Mouse (Mus musculus): Measurements from ENCODE around the gene Rnf214. TPM values are rescaled to one million over a fixed set of nuclear protein-coding genes. Genes with fewer than 3 reads are reported as not detected.

Rnf214 gene
- total and polyA plus RNA-seq, 3 experiments: 7.9 to 17.0 TPM; not detected in 1

DNA sequence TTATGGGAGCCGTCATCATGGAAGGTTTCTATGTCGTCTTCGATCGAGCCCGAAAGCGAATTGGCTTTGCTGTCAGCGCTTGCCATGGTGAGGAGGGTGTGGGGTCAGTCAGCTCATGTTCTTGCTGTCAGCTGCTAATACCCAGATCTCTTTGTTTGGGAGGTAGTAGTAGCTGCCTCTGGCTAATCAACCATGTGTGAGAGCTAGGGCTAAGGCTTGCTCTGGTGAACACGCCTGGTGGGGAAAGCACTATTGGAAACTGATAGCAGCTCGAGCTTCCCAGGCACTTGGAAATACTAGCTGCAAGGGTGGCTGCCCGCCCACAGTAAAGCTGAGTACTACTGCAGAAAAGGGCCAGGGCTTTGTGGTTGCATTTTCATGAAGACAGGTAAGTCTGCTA lies 47.3 kb downstream of the Rnf214 start:
- no peak for TF ChIP-seq EP300 (IDR thresholded peaks at IDR 0.05; ENCODE audit: low read depth in 1 of 2, low read length in 2 of 2)
- TF ChIP-seq USF1 (IDR thresholded peaks at IDR 0.05; ENCODE audit: low read depth, low read length): no peak
- no peak for TF ChIP-seq MEF2A (IDR thresholded peaks at IDR 0.05; ENCODE audit: extremely low read depth, insufficient replicate concordance, low read depth, low read length, poor library complexity, severe bottlenecking)
- no peak for TF ChIP-seq NRF1 (IDR thresholded peaks at IDR 0.05; ENCODE audit: insufficient read depth, low read depth, low read length, poor library complexity, severe bottlenecking)
- TF ChIP-seq NELFE (IDR thresholded peaks at IDR 0.05; ENCODE audit: low read depth, low read length): no peak
- TF ChIP-seq ZC3H11A (IDR thresholded peaks at IDR 0.05; ENCODE audit: low read depth, low read length): no peak
- no peak for TF ChIP-seq MXI1 (IDR thresholded peaks at IDR 0.05; ENCODE audit: low read depth, low read length)
- no peak for TF ChIP-seq TAL1 (IDR thresholded peaks at IDR 0.05; ENCODE audit: low read length)
- no peak for TF ChIP-seq POLR2AphosphoS2 (IDR thresholded peaks at IDR 0.05; ENCODE audit: low read length)
- TF ChIP-seq POLR2A (IDR thresholded peaks at IDR 0.05; ENCODE audit: control insufficient read depth in 1 of 2, insufficient read depth in 1 of 2, low read depth in 1 of 2, low read length in 2 of 2, poor library complexity in 1 of 2): no peak
- no peak for TF ChIP-seq UBTF (IDR thresholded peaks at IDR 0.05; ENCODE audit: borderline replicate concordance, insufficient read depth, low read depth, low read length)
- no peak for TF ChIP-seq CHD2 (IDR thresholded peaks at IDR 0.05; ENCODE audit: low read length)
- no peak for TF ChIP-seq SMC3 (IDR thresholded peaks at IDR 0.05; ENCODE audit: low read depth, low read length)
- TF ChIP-seq MAX (IDR thresholded peaks at IDR 0.05; ENCODE audit: low read length): no peak
- no peak for TF ChIP-seq SIN3A (IDR thresholded peaks at IDR 0.05; ENCODE audit: low read length)
- TF ChIP-seq GATA1 (IDR thresholded peaks at IDR 0.05; ENCODE audit: low read depth, low read length): no peak
- no peak for TF ChIP-seq ZMIZ1 (IDR thresholded peaks at IDR 0.05; ENCODE audit: low read depth, low read length)
- H3K9me3 ChIP-seq (replicated peaks; ENCODE audit: insufficient read depth, low read length): no peaks in the 10 kb centered on the region
- H3K27me3 ChIP-seq (ENCODE audit: control insufficient read depth in 1 of 2, insufficient read depth in 2 of 2, low read length in 2 of 2): no peaks in the 10 kb centered on the region
- H3K4me1 ChIP-seq (ENCODE audit: control insufficient read depth in 1 of 2, insufficient read depth in 2 of 2, low read length in 2 of 2): no peaks in the 10 kb centered on the region
- H3K27ac ChIP-seq (ENCODE audit: control insufficient read depth, low read depth, low read length): no peak overlapping the region
- no peaks in the 10 kb centered on the region for H3K79me2 ChIP-seq (ENCODE audit: control insufficient read depth, insufficient read depth, low read length, poor library complexity)
- H3K4me3 ChIP-seq (ENCODE audit: control insufficient read depth in 1 of 2, insufficient read depth in 1 of 2, low read depth in 2 of 2, low read length in 2 of 2): no peak overlapping the region
- H3K36me3 ChIP-seq (ENCODE audit: control insufficient read depth in 1 of 2, insufficient read depth in 2 of 2, low read length in 2 of 2): no peaks in the 10 kb centered on the region
- no peak for DNase-seq (ENCODE audit: low read depth, low spot score)
- H3K9ac ChIP-seq (ENCODE audit: control insufficient read depth, low read depth, low read length, poor library complexity, severe bottlenecking): no peak overlapping the region

DNA sequence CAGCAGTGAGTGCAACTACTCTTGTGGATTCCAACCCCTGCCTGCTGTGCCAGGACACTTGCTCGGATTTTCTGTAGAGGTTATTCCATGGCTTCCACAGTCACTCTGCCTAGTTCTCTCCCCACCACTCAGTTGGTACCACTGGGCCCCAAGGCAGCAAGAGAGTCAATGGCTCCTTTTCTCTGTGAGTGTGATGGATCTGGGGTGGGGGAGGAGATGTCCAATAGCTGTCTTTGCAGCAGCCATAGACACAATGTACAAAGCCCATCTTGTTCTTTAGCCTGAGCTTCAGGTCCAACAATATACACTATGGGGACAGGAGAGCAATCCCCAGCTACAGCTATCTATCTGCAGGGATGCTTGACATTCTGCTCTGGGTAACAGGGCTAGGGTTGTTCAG lies 52.6 kb downstream of the Rnf214 start:
- Histone ChIP-seq H3K27me3 (ENCODE audit: control insufficient read depth in 1 of 2, insufficient read depth in 2 of 2, low read length in 2 of 2) (no peaks in the 10 kb centered on the region), H3K79me2 (ENCODE audit: control insufficient read depth, insufficient read depth, low read length, poor library complexity) (no peaks in the 10 kb centered on the region), H3K4me1 (ENCODE audit: control insufficient read depth in 1 of 2, insufficient read depth in 2 of 2, low read length in 2 of 2) (no peaks in the 10 kb centered on the region), H3K9ac (ENCODE audit: control insufficient read depth, low read depth, low read length, poor library complexity, severe bottlenecking) (no peak overlapping the region), H3K9me3 (replicated peaks; ENCODE audit: insufficient read depth, low read length) (no peaks in the 10 kb centered on the region), H3K4me3 (ENCODE audit: control insufficient read depth in 1 of 2, insufficient read depth in 1 of 2, low read depth in 2 of 2, low read length in 2 of 2) (no peak overlapping the region), H3K36me3 (ENCODE audit: control insufficient read depth in 1 of 2, insufficient read depth in 2 of 2, low read length in 2 of 2) (no peaks in the 10 kb centered on the region), H3K27ac (ENCODE audit: control insufficient read depth, low read depth, low read length) (no peak overlapping the region)
- TF ChIP-seq USF2 (IDR thresholded peaks at IDR 0.05; ENCODE audit: borderline replicate concordance in 1 of 2, insufficient read depth in 1 of 2, low read depth in 1 of 2, low read length in 2 of 2) (no peak), ZKSCAN1 (IDR thresholded peaks at IDR 0.05; ENCODE audit: low read depth, low read length) (no peak), POLR2AphosphoS5 (IDR thresholded peaks at IDR 0.05; ENCODE audit: borderline replicate concordance, low read depth, low read length) (no peak)
- no peak for DNase-seq (ENCODE audit: low read depth, low spot score)
